Mouse (Mus musculus) limb, embryonic 14.5 days (tissue): ENCODE measurements around the gene Gpr158. TPM values are rescaled to one million over a fixed set of nuclear protein-coding genes. Genes with fewer than 3 reads are reported as not detected.

Experiments
- ATAC-seq: fragments of 200-750 bp; cut with Nextera tagmentation; 2 replicates; pipeline ENCODE4 v1.8.0; 2017; ENCODE audit warnings: low read depth, moderate number of reproducible peaks, moderate TSS enrichment; ENCODE audit not compliant: low FRiP score
- DNase-seq: peaks from one replicate; pipeline ENCODE4 v3.0.0-alpha.2; 2015; ENCODE audit warnings: low spot score
- H3K27ac ChIP-seq: fragments of 300-500 bp; sonication (generic); replicated peaks from 2 replicates; pipeline ENCODE4 v1.5.1; 2014; ENCODE audit warnings: low read depth, mild to moderate bottlenecking, low read length, moderate library complexity, mixed read lengths
- H3K27me3 ChIP-seq: fragments of 300-500 bp; sonication (generic); 2 replicates; pipeline ENCODE4 v1.6.1; 2014; ENCODE audit warnings: low read length, mixed read lengths; ENCODE audit not compliant: control insufficient read depth, insufficient read depth
- H3K36me3 ChIP-seq: fragments of 300-500 bp; sonication (generic); 2 replicates; pipeline ENCODE4 v1.6.1; 2014; ENCODE audit warnings: mild to moderate bottlenecking, low read length, moderate library complexity, mixed read lengths; ENCODE audit not compliant: control insufficient read depth, insufficient read depth
- H3K4me1 ChIP-seq: fragments of 300-500 bp; sonication (generic); 2 replicates; pipeline ENCODE4 v1.6.1; 2014; ENCODE audit warnings: antibody characterized with exemption, low read length, mixed read lengths; ENCODE audit not compliant: control insufficient read depth, insufficient read depth
- H3K4me2 ChIP-seq: fragments of 300-500 bp; sonication (generic); replicated peaks from 2 replicates; pipeline ENCODE4 v1.6.1; 2014; ENCODE audit warnings: low read depth, mild to moderate bottlenecking, low read length, moderate library complexity; ENCODE audit not compliant: severe bottlenecking
- H3K4me3 ChIP-seq: fragments of 300-500 bp; sonication (generic); replicated peaks from 2 replicates; pipeline ENCODE4 v1.5.1; 2014; ENCODE audit warnings: low read length
- H3K9ac ChIP-seq: fragments of 300-500 bp; sonication (generic); 2 replicates; pipeline ENCODE4 v1.6.1; 2014; ENCODE audit warnings: mild to moderate bottlenecking, low read depth, low read length, moderate library complexity; ENCODE audit not compliant: severe bottlenecking
- H3K9me3 ChIP-seq: fragments of 300-500 bp; sonication (generic); 2 replicates; pipeline ENCODE4 v1.6.1; 2016; ENCODE audit warnings: low read length; ENCODE audit not compliant: control insufficient read depth
- POLR2A ChIP-seq: fragments of 200-500 bp; IDR thresholded peaks from 2 replicates; pipeline ENCODE4 v1.8.0; 2012; ENCODE audit warnings: inconsistent platforms, mild to moderate bottlenecking, moderate library complexity, borderline replicate concordance; ENCODE audit not compliant: insufficient read depth, insufficient read length; ENCODE audit errors: extremely low read depth
- WGBS: fragments of 180-500 bp; shearing (Covaris S2); extraction: QIAGEN DNeasy Blood & Tissue Kit; methylation state at CpG from one replicate; pipeline ENCODE4 v1.1.7; 2014; 5-methylcytosine and 5-hydroxymethylcytosine counted together
- polyA plus RNA-seq, 2 experiments: library from polyadenylated mRNA; depleted of rRNA in 1 of 2; stranded (reverse) in 1 of 2; unstranded in 1 of 2; fragments of >200 nt; fragmentation: Nextera tagmentation in 1 of 2; extraction: Ambion mirVana in 1 of 2; gene quantifications; 2 replicates each; pipeline versions ENCODE4 v1.2.1 to v1.2.3; 2012 to 2014

Gene Gpr158
- polyA plus RNA-seq, 2 experiments = 0.01 TPM; not detected in 1

DNA sequence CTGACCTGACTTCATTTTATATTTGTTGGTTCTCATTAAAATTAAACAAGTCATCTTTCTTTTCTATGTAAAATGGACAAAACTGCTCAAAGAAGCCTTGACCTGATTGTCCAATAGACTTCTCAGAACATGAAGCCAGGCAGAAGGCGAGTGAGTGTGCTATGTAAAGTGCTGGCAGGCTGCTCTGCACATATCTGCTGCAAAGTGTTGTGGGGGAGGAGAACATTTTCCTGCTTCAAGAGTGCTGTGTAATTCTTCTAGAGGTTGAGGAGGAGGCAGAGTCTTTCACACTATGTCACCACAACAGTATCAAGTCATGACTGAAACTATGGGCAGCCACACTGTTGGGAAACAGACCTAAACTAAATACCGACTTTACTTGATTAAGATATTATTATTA lies 12.2 kb downstream of the Gpr158 start:
- H3K27me3 ChIP-seq = no peaks in the 10 kb centered on the region
- H3K4me2 ChIP-seq = no peak overlapping the region
- no peak overlapping the region for H3K27ac ChIP-seq
- no peak overlapping the region for H3K4me3 ChIP-seq
- H3K9me3 ChIP-seq = no peaks in the 10 kb centered on the region
- no peak for DNase-seq
- no peaks in the 10 kb centered on the region for H3K4me1 ChIP-seq
- ATAC-seq = no peak
- TF ChIP-seq POLR2A = no peak
- WGBS = 72% methylated on average over 2 of the region's 2 CpGs
- H3K9ac ChIP-seq = no peak overlapping the region
- no peaks in the 10 kb centered on the region for H3K36me3 ChIP-seq

- no peak for DNase-seq
- Histone ChIP-seq H3K4me3 (no peak overlapping the region), H3K4me2 (no peak overlapping the region), H3K27ac (no peak overlapping the region), H3K4me1 (no peaks in the 10 kb centered on the region), H3K9ac (no peak overlapping the region), H3K27me3 (no peaks in the 10 kb centered on the region), H3K36me3 (no peaks in the 10 kb centered on the region), H3K9me3 (no peaks in the 10 kb centered on the region)
- ATAC-seq = no peak
- 9% methylated on average over 2 of the region's 2 CpGs for WGBS
- no peak for TF ChIP-seq POLR2A
Observed at GRCm38 (mm10) chr2:21392727-21393126, 25.4 kb downstream of the Gpr158 start.

- H3K4me1 ChIP-seq = no peaks in the 10 kb centered on the region
- H3K9me3 ChIP-seq = no peaks in the 10 kb centered on the region
- TF ChIP-seq POLR2A = no peak
- no peak for DNase-seq
- no peak for ATAC-seq
- H3K4me3 ChIP-seq = no peak overlapping the region
- no peaks in the 10 kb centered on the region for H3K27me3 ChIP-seq
- no peak overlapping the region for H3K9ac ChIP-seq
- no peaks in the 10 kb centered on the region for H3K36me3 ChIP-seq
- no peak overlapping the region for H3K4me2 ChIP-seq
- no peak overlapping the region for H3K27ac ChIP-seq
- WGBS = 55% methylated on average over 12 of the region's 12 CpGs
Observed at GRCm38 (mm10) chr2:21397347-21397746, 30.0 kb downstream of the Gpr158 start.

- no peak overlapping the region for H3K27ac ChIP-seq
- ATAC-seq (no peak), DNase-seq (no peak)
- WGBS = 40% methylated on average over 3 of the region's 3 CpGs
- no peak overlapping the region for H3K4me2 ChIP-seq
- no peaks in the 10 kb centered on the region for H3K27me3 ChIP-seq
- no peak for TF ChIP-seq POLR2A
- H3K9me3 ChIP-seq = no peaks in the 10 kb centered on the region
- no peaks in the 10 kb centered on the region for H3K4me1 ChIP-seq
- no peak overlapping the region for H3K4me3 ChIP-seq
- H3K9ac ChIP-seq = no peak overlapping the region
- no peaks in the 10 kb centered on the region for H3K36me3 ChIP-seq
Observed at GRCm38 (mm10) chr2:21399657-21400056, 32.3 kb downstream of the Gpr158 start.

- Histone ChIP-seq H3K27ac (no peak overlapping the region), H3K9ac (no peak overlapping the region), H3K9me3 (no peaks in the 10 kb centered on the region), H3K4me2 (no peak overlapping the region), H3K4me1 (no peaks in the 10 kb centered on the region), H3K4me3 (no peak overlapping the region), H3K36me3 (no peaks in the 10 kb centered on the region), H3K27me3 (no peaks in the 10 kb centered on the region)
- TF ChIP-seq POLR2A = no peak
- ATAC-seq (no peak), DNase-seq (no peak)
- WGBS = 70% methylated on average over 3 of the region's 3 CpGs
Observed at GRCm38 (mm10) chr2:21405617-21406016, 38.3 kb downstream of the Gpr158 start.

DNA sequence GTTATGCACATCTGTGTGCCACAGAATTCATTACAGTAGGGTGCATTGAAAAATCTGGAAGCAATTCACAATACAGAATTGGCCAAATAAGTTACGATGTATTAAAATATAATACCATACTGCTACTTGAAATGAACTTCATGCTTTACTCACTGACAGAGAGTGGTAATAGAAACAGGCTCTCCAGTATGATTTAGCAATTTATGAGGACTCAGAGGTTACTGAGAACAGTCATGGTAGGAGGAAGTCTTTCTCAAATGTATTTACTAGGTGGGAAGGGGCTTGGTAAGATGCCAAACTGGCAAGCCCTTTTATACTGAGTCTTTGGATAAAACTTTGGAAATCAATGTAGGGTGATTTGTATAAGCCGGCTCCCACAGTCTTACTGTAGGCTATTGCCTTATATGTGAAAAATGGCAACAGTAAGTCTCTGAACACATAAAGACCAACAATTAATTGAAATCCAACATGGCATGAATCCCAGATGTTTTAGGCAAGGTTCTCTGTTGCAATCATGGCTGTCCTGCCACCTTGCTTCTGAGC lies 40.2 kb downstream of the Gpr158 start:
- 58% methylated on average over 2 of the region's 2 CpGs for WGBS

More for the DNA sequence above, 40.2 kb downstream of the Gpr158 start:
- Histone ChIP-seq H3K4me3 (no peak overlapping the region), H3K9ac (no peak overlapping the region), H3K36me3 (no peaks in the 10 kb centered on the region), H3K27ac (no peak overlapping the region), H3K4me2 (no peak overlapping the region), H3K9me3 (no peaks in the 10 kb centered on the region), H3K27me3 (no peaks in the 10 kb centered on the region), H3K4me1 (no peaks in the 10 kb centered on the region)
- TF ChIP-seq POLR2A = no peak
- ATAC-seq (peak; percentile 67), DNase-seq (peak; percentile 79)
